Mouse (Mus musculus): ENCODE measurements at regions not wholly inside any gene's neighbourhood (a gene's known extent, or its start where the extent isn't known, plus 50 kb on each side); places are given as distances from the start of the nearest gene placed in this dataset.

DNA sequence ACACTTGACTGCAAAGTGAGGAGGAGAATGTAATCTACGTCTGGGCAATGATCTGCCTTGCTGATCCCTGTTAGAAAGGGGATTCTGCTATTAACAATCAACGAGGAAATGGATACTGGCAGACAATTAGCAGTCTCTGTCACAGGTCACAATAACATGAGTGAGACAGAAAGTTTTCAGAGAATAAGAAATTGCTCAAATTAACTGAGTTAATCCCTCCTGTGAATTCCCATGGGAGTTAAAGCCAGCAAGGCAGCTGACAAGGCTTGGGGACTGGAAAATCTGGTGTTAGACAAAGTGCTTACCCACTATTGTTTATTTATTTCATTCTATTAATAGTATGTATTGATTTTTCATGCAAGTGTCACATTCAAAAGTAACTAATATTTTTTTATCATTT, 343.0 kb upstream of the Klf12 start:
- no peak for TF ChIP-seq GATA1 (IDR thresholded peaks at IDR 0.05; ENCODE audit: low read length)
- TF ChIP-seq TAL1 (IDR thresholded peaks at IDR 0.05; ENCODE audit: low read length): no peak
- Histone ChIP-seq H3K36me3 (ENCODE audit: control insufficient read depth) (no peaks in the 10 kb centered on the region), H3K4me1 (ENCODE audit: control insufficient read depth) (no peaks in the 10 kb centered on the region), H3K9me3 (ENCODE audit: control insufficient read depth, low read length) (no peaks in the 10 kb centered on the region; the same call in 1 of the 2 replicates), H3K27me3 (ENCODE audit: control insufficient read depth) (no peaks in the 10 kb centered on the region), H3K4me3 (replicated peaks) (no peak overlapping the region)

DNA sequence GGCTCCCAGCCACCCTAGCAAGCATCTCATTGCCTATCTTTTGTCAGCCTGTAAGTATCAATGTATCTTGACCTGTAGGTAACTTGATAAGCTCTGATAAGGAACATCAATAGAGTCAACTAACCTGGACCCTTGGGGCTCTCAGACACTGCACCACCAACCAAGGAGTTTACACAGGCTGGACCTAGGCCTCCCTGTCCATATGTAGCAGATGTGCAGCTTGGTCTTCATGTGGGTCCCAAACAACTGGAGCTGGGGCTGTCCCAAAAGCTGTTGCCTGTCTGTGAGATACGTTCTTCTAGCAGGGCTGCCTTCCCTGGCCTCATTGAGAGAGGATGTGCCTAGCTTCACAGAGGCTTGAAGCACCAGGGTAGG, 335.2 kb upstream of the Klf12 start:
- Histone ChIP-seq H3K27me3 (ENCODE audit: control insufficient read depth) (no peaks in the 10 kb centered on the region), H3K9me3 (ENCODE audit: control insufficient read depth, low read length) (peaks cover 11% of the 10 kb centered on the region; the same call in 1 of the 2 replicates), H3K4me3 (replicated peaks) (no peak overlapping the region), H3K36me3 (ENCODE audit: control insufficient read depth) (no peaks in the 10 kb centered on the region), H3K4me1 (ENCODE audit: control insufficient read depth) (no peaks in the 10 kb centered on the region)
- no peak for TF ChIP-seq GATA1 (IDR thresholded peaks at IDR 0.05; ENCODE audit: low read length)
- no peak for TF ChIP-seq TAL1 (IDR thresholded peaks at IDR 0.05; ENCODE audit: low read length)

DNA sequence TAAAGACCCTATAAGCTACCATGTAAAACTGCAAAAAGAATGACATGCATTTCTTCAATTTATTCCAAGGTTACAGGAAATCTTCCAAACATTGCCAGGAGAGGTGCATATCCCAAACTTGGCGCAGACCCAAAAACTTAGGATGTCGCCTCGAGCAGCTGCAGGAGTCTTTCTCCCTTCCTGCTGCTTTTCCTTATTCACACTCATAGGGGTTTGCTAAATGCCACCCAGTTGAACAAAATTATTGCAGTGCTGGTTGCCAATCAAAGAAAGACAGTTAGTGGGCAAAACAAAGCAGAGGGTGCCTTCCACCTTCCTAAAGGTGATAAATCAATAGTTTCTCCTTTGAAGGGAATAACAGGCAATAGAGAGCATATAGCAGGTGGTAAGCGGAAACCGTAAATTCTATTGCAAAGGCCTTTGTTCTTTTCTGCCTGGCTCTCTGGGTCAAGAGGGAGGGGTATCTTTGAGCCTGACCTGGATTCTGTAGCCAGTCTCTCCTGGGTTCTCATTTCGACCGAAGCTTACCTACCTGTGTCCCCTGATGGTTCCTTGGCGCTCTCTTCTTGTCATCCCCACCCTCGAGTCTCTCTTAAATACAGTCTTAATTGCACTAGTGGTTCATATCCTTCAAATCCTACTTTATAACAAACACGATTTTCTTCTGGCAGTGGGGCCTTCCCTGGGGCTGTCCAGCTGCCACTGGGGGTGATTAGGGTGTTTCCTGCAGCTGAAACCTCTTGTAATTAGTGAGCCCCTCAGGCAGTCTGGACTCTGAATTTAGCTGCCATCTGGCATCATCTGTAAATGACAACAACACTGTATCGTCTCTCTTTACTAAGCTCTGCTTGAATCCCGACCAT, 334.5 kb upstream of the Klf12 start:
- no peaks in the 10 kb centered on the region for H3K4me1 ChIP-seq (ENCODE audit: control insufficient read depth)
- H3K9me3 ChIP-seq (ENCODE audit: control insufficient read depth, low read length): peaks cover 11% of the 10 kb centered on the region; the same call in 1 of the 2 replicates
- no peaks in the 10 kb centered on the region for H3K36me3 ChIP-seq (ENCODE audit: control insufficient read depth)
- no peaks in the 10 kb centered on the region for H3K27me3 ChIP-seq (ENCODE audit: control insufficient read depth)
- H3K4me3 ChIP-seq (replicated peaks): no peak overlapping the region
- TF ChIP-seq TAL1 (IDR thresholded peaks at IDR 0.05; ENCODE audit: low read length): no peak
- TF ChIP-seq GATA1 (IDR thresholded peaks at IDR 0.05; ENCODE audit: low read length): no peak

DNA sequence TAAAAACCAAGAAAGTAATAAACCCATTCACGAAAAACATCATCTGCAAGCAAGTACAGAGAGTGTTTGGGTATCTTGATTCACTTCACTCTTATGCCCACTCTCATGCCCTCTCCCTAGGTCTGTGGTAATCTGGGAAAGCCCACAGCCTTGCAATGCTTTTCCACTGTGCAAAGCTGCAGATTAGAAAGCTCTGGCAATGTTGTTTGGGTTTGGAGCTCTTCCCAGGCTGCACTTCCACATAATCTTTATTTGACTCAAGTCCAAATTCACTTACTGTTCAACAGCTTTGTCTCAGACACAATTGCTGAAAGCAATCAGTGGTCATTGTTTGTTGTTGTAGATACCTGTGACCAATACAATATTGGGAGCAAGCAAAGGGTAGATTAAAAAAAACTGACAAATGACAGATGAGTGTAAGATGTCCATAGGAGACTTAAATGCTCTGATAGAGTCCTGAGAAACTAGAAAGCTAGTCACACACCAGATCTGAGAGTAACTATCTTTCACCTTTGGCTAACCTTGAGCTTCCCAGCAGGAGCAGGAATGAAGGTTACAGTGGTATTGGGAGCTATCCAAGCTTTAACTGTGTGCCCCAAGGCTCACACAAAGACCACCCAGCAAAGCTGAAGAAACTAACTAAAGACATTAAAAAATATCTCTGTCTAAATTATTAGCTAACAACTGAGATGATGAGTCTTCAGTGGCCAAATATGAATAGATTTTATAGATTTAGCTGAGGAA, 325.7 kb upstream of the Klf12 start:
- TF ChIP-seq GATA1 (IDR thresholded peaks at IDR 0.05; ENCODE audit: low read length) (no peak), TAL1 (IDR thresholded peaks at IDR 0.05; ENCODE audit: low read length) (no peak)
- Histone ChIP-seq H3K4me1 (ENCODE audit: control insufficient read depth) (no peaks in the 10 kb centered on the region), H3K27me3 (ENCODE audit: control insufficient read depth) (no peaks in the 10 kb centered on the region)

DNA sequence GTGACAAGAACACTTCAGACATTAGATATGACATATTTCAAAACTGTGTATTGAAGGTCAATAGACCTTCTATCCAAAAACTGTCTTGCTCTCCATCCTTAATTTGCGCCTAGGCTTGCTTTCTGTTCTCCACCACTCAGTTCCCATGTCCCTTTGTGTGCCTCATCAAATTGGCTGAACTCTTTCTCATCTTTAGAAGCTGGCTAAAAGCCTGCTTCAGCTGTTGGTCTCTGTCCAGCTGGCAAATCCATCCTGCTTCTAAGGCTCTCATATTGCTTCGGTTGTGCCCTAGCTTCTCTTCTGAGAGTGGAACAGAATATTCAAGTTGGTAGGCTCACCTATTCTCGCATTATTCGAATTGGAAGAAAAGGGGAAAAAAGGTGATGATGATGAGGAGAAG, 322.6 kb upstream of the Klf12 start:
- no peaks in the 10 kb centered on the region for H3K27me3 ChIP-seq (ENCODE audit: control insufficient read depth)
- no peaks in the 10 kb centered on the region for H3K36me3 ChIP-seq (ENCODE audit: control insufficient read depth)
- no peak overlapping the region for H3K4me3 ChIP-seq (replicated peaks)
- TF ChIP-seq TAL1 (IDR thresholded peaks at IDR 0.05; ENCODE audit: low read length): no peak
- no peak for TF ChIP-seq GATA1 (IDR thresholded peaks at IDR 0.05; ENCODE audit: low read length)
- H3K4me1 ChIP-seq (ENCODE audit: control insufficient read depth): no peaks in the 10 kb centered on the region
- H3K9me3 ChIP-seq (ENCODE audit: control insufficient read depth, low read length): no peaks in the 10 kb centered on the region

More for the DNA sequence above, 325.7 kb upstream of the Klf12 start:
- no peak overlapping the region for H3K4me3 ChIP-seq (replicated peaks)
- H3K9me3 ChIP-seq (ENCODE audit: control insufficient read depth, low read length): no peaks in the 10 kb centered on the region
- no peaks in the 10 kb centered on the region for H3K36me3 ChIP-seq (ENCODE audit: control insufficient read depth)

DNA sequence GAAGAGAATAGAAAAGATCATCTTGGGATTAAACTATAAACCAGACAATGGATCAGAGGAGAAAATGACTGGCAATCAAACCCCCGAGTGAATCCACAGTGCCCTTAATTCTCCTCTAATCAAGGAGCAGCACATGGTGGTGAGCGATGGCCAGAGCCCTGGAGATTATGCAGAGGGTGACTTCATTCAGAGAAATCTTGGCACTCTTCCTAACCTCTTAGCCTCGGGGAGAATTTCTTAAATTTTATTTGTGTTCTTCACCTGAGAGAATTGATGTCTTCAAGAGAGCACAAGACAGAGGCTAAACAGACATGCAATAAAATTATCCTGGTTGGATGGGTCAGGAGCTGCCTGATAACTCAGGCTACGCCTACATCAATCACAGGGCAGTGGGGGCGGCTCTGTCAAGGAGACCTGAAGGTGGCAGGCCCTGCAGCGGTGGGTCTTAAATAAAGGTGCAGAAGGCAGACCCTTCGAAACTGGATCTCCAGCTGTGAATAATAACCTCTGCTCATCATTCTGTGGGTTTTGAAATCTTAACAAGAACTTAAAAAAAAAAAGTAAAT, 316.5 kb upstream of the Klf12 start:
- Histone ChIP-seq H3K27me3 (ENCODE audit: control insufficient read depth) (no peaks in the 10 kb centered on the region), H3K4me1 (ENCODE audit: control insufficient read depth) (no peaks in the 10 kb centered on the region), H3K9me3 (ENCODE audit: control insufficient read depth, low read length) (no peaks in the 10 kb centered on the region; the same call in 1 of the 2 replicates), H3K36me3 (ENCODE audit: control insufficient read depth) (no peaks in the 10 kb centered on the region), H3K4me3 (replicated peaks) (no peak overlapping the region)
- TF ChIP-seq GATA1 (IDR thresholded peaks at IDR 0.05; ENCODE audit: low read length) (no peak), TAL1 (IDR thresholded peaks at IDR 0.05; ENCODE audit: low read length) (no peak)

DNA sequence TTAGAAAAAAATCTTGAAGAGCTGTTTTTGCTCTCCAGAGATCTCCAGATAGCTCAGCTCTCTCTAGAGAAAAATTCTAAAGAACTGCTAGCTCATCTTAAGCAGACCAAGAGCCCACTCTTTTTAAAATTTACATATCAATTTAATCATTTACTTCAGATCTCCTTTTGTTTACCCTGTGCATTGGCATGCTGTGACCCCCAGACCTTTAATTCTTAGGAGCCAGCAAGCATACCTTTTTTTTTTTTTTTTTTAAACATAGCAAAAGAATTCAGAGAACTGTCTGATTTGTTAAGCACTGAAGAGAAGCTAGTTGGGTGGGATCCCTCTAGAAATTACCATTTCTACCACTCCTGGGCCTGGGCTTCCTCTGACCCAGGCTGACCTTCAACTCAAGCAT, 285.5 kb upstream of the Klf12 start:
- H3K27me3 ChIP-seq (ENCODE audit: control insufficient read depth): no peaks in the 10 kb centered on the region
- no peaks in the 10 kb centered on the region for H3K36me3 ChIP-seq (ENCODE audit: control insufficient read depth)
- TF ChIP-seq TAL1 (IDR thresholded peaks at IDR 0.05; ENCODE audit: low read length): no peak
- no peaks in the 10 kb centered on the region for H3K4me1 ChIP-seq (ENCODE audit: control insufficient read depth)
- peaks cover 5% of the 10 kb centered on the region for H3K9me3 ChIP-seq (ENCODE audit: control insufficient read depth, low read length)
- H3K4me3 ChIP-seq (replicated peaks): no peak overlapping the region

DNA sequence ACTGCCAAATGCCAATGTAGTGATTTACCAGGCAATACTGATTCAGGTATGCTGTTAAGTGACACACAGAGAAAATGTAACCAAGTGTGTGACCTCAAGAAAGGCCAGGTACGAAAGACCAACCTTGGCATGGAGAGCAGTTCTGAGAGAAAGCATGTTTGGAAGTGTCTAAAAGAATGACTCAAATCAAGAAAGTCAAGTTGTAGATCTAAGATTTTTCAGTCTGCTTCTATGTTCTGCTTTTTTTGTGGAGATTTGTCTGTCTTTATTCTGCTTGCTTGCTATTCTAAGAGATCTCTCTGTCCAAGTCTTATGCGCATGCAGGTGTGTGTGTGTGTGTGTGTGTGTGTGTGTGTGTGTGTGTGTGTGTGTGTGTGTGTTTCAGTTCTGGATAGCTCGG, 277.4 kb upstream of the Klf12 start:
- no peaks in the 10 kb centered on the region for H3K27me3 ChIP-seq (ENCODE audit: control insufficient read depth)
- H3K9me3 ChIP-seq (ENCODE audit: control insufficient read depth, low read length): no peaks in the 10 kb centered on the region; the same call in 1 of the 2 replicates
- TF ChIP-seq TAL1 (IDR thresholded peaks at IDR 0.05; ENCODE audit: low read length) (no peak), GATA1 (IDR thresholded peaks at IDR 0.05; ENCODE audit: low read length) (no peak)
- no peak overlapping the region for H3K4me3 ChIP-seq (replicated peaks)
- H3K4me1 ChIP-seq (ENCODE audit: control insufficient read depth): no peaks in the 10 kb centered on the region
- H3K36me3 ChIP-seq (ENCODE audit: control insufficient read depth): no peaks in the 10 kb centered on the region

DNA sequence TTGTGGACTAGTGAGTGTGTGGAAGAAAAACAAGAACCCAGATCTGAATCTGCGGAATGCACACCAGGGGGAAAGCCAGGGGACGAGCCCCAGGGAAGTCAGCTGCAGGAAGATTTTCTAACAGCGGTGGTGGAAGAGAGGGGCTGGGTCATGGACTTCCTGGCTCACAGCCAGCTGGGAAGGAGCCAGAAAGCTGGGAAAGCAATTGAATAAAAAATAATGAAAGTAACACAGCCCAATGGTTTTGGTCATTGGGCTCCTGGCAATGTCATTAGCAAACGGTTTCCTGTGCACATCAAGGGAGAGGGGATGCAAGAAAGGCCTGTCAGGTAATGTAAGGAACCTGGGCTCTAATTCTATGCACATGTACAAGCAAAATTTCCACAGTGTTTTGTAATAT, 273.9 kb upstream of the Klf12 start:
- Histone ChIP-seq H3K27me3 (ENCODE audit: control insufficient read depth) (no peaks in the 10 kb centered on the region), H3K4me3 (replicated peaks) (no peak overlapping the region), H3K9me3 (ENCODE audit: control insufficient read depth, low read length) (no peaks in the 10 kb centered on the region; the same call in 1 of the 2 replicates), H3K36me3 (ENCODE audit: control insufficient read depth) (no peaks in the 10 kb centered on the region), H3K4me1 (ENCODE audit: control insufficient read depth) (no peaks in the 10 kb centered on the region)
- TF ChIP-seq TAL1 (IDR thresholded peaks at IDR 0.05; ENCODE audit: low read length): no peak
- no peak for TF ChIP-seq GATA1 (IDR thresholded peaks at IDR 0.05; ENCODE audit: low read length)
